Mouse (Mus musculus) MEL (cell line): ENCODE measurements around the gene Gm37240. TPM values are rescaled to one million over a fixed set of nuclear protein-coding genes. Genes with fewer than 3 reads are reported as not detected.

Experiments
- DNase-seq: peaks from one replicate; pipeline ENCODE4 v3.0.0; 2011; ENCODE audit warnings: low read depth, low spot score
- H3K27ac ChIP-seq: 2 replicates; pipeline ENCODE4 v1.5.1; 2012; ENCODE audit warnings: low read depth, mild to moderate bottlenecking, control low read depth, low read length, moderate library complexity; ENCODE audit not compliant: control insufficient read depth
- H3K27me3 ChIP-seq, 2 experiments: fragments of 150-350 bp in 1 of 2; sonication (generic) in 1 of 2; 2 replicates each; pipeline ENCODE4 v1.6.1; 2012; ENCODE audit warnings: low read length in 2 of 2, mild to moderate bottlenecking in 2 of 2, improper control_type of control experiment in 1 of 2, moderate library complexity in 1 of 2; ENCODE audit not compliant: insufficient read depth in 2 of 2, control insufficient read depth in 1 of 2
- H3K36me3 ChIP-seq, 2 experiments: 2 replicates each; pipeline ENCODE4 v1.6.1; 2012 to 2014; ENCODE audit warnings: low read length in 2 of 2, improper control_type of control experiment in 1 of 2, inconsistent platforms in 1 of 2, mild to moderate bottlenecking in 1 of 2; ENCODE audit not compliant: insufficient read depth in 2 of 2, control insufficient read depth in 1 of 2
- H3K4me1 ChIP-seq, 2 experiments: fragments of 150-350 bp in 1 of 2; sonication (generic) in 1 of 2; 2 replicates each; pipeline ENCODE4 v1.6.1; 2012; ENCODE audit warnings: low read length in 2 of 2, improper control_type of control experiment in 1 of 2, mild to moderate bottlenecking in 1 of 2; ENCODE audit not compliant: insufficient read depth in 2 of 2, control insufficient read depth in 1 of 2
- H3K4me3 ChIP-seq, 2 experiments: fragments of 150-350 bp in 1 of 2; sonication (generic) in 1 of 2; 2 replicates each; pipeline ENCODE4 v1.5.1; 2012; ENCODE audit warnings: low read depth in 2 of 2, low read length in 2 of 2, mild to moderate bottlenecking in 2 of 2, moderate library complexity in 2 of 2, control low read depth in 1 of 2, improper control_type of control experiment in 1 of 2; ENCODE audit not compliant: control insufficient read depth in 1 of 2, insufficient read depth in 1 of 2
- H3K79me2 ChIP-seq: 2 replicates; pipeline ENCODE4 v1.6.1; 2012; ENCODE audit warnings: mild to moderate bottlenecking, low read length, moderate library complexity; ENCODE audit not compliant: control insufficient read depth, poor library complexity, insufficient read depth
- H3K9ac ChIP-seq: 2 replicates; pipeline ENCODE4 v1.6.1; 2012; ENCODE audit warnings: low read depth, mild to moderate bottlenecking, control low read depth, low read length, moderate library complexity; ENCODE audit not compliant: control insufficient read depth, poor library complexity, severe bottlenecking
- H3K9me3 ChIP-seq: fragments of 150-350 bp; sonication (generic); replicated peaks from 2 replicates; pipeline ENCODE4 v1.6.1; 2012; ENCODE audit warnings: mild to moderate bottlenecking, low read length, improper control_type of control experiment, moderate library complexity; ENCODE audit not compliant: insufficient read depth
- CTCF ChIP-seq, 3 experiments: IDR thresholded peaks in 2 of 3; conservative IDR thresholded peaks in 1 of 3; 2 replicates each; pipeline ENCODE4 v1.5.1; 2011 to 2012; ENCODE audit warnings: low read length in 3 of 3, low read depth in 2 of 3, mild to moderate bottlenecking in 2 of 3, improper control_type of control experiment in 1 of 3, inconsistent platforms in 1 of 3, mixed read lengths in 1 of 3, moderate library complexity in 1 of 3; ENCODE audit not compliant: control insufficient read depth in 1 of 3, insufficient read depth in 1 of 3, poor library complexity in 1 of 3, severe bottlenecking in 1 of 3
- E2F4 ChIP-seq: IDR thresholded peaks from 2 replicates; pipeline ENCODE4 v1.6.1; 2011; ENCODE audit warnings: low read depth, low read length, improper control_type of control experiment, borderline replicate concordance
- EP300 ChIP-seq, 2 experiments: IDR thresholded peaks; 2 replicates each; pipeline ENCODE4 v1.6.1; 2011; ENCODE audit warnings: improper control_type of control experiment in 2 of 2, low read length in 2 of 2, low read depth in 1 of 2, mild to moderate bottlenecking in 1 of 2
- GABPA ChIP-seq: IDR thresholded peaks from 2 replicates; pipeline ENCODE4 v1.6.1; 2012; ENCODE audit warnings: low read depth, mild to moderate bottlenecking, inconsistent platforms, low read length, improper control_type of control experiment, moderate library complexity
- MYC ChIP-seq: IDR thresholded peaks from 2 replicates; pipeline ENCODE4 v1.6.1; 2011; ENCODE audit warnings: low read depth, mild to moderate bottlenecking, low read length, improper control_type of control experiment, moderate library complexity
- NELFE ChIP-seq: IDR thresholded peaks from 2 replicates; pipeline ENCODE4 v1.6.1; 2011; ENCODE audit warnings: low read depth, low read length, improper control_type of control experiment
- POLR2AphosphoS2 ChIP-seq: IDR thresholded peaks from 2 replicates; pipeline ENCODE4 v1.6.1; 2011; ENCODE audit warnings: low read length, improper control_type of control experiment
- TAL1 ChIP-seq: IDR thresholded peaks from 2 replicates; pipeline ENCODE4 v1.6.1; 2012; ENCODE audit warnings: mild to moderate bottlenecking, inconsistent platforms, low read length, moderate library complexity, mixed read lengths
- USF1 ChIP-seq: IDR thresholded peaks from 2 replicates; pipeline ENCODE4 v1.6.1; 2014; ENCODE audit warnings: low read depth, mild to moderate bottlenecking, inconsistent platforms, low read length, improper control_type of control experiment, moderate library complexity
- ZMIZ1 ChIP-seq: IDR thresholded peaks from 2 replicates; pipeline ENCODE4 v1.6.1; 2012; ENCODE audit warnings: low read depth, mild to moderate bottlenecking, inconsistent platforms, low read length, improper control_type of control experiment, moderate library complexity
- ZNF384 ChIP-seq: IDR thresholded peaks from 2 replicates; pipeline ENCODE4 v1.6.1; 2012; ENCODE audit warnings: low read depth, mild to moderate bottlenecking, inconsistent platforms, low read length, improper control_type of control experiment
- polyA plus RNA-seq, 2 experiments: library from polyadenylated mRNA; stranded (reverse) in 1 of 2; unstranded in 1 of 2; fragments of >175 nt in 1 of 2; fragments of >200 nt in 1 of 2; gene quantifications; 2 replicates each; pipeline versions ENCODE4 v1.2.1 to v1.2.4; 2012; ENCODE audit warnings: low replicate concordance in 2 of 2, low read depth in 1 of 2; ENCODE audit not compliant: insufficient read length in 2 of 2, insufficient read depth in 1 of 2, missing spikeins in 1 of 2
- total RNA-seq: library from RNA; depleted of rRNA; stranded (reverse); fragments of 300-350 nt; gene quantifications from 2 replicates; pipeline ENCODE4 v1.2.3, GENCODE M21; 2012

Gene Gm37240
- total and polyA plus RNA-seq, 3 experiments, result 0.04 TPM; not detected in 2

DNA sequence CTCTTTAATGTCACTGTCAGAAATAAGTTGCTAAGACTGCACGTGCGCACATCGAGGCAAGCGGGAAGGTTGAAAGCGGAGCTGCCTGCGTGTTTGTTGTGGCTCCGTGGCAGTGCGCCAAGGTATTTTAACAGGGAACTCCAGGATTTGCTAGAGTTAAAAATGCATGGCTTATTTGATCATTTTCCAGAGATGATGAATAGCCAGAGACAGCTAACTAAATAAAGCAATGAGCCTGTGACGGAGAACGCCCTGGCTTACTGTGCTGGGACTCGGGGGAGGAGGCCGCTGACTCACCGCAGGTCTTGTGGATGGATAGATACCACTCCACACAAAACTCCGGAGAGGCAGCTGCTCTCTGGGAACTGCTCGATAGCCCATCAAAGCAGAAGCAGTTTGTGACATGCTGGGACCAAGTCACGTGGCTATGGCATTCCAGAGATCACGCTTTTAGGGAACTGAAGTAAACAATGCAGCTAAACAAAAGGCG is 1190.8 kb downstream of the Gm37240 start:
- Histone ChIP-seq H3K79me2 (no peaks in the 10 kb centered on the region), H3K9me3 (no peaks in the 10 kb centered on the region), H3K4me3 (no peak overlapping the region), H3K27me3 (no peaks in the 10 kb centered on the region), H3K4me1 (peaks cover 6 to 12% of the 10 kb centered on the region in 2 experiments; a peak in 3 of 4 replicates), H3K27ac (no peak overlapping the region), H3K9ac (no peak overlapping the region), H3K36me3 (peaks cover 0 to 10% of the 10 kb centered on the region in 2 experiments; a peak in 2 of 4 replicates)
- no peak for DNase-seq
- 0 out of 2 replicates have a peak, but pooled peaks have one; percentile 5 for TF ChIP-seq USF1
- no peak for TF ChIP-seq ZMIZ1

DNA sequence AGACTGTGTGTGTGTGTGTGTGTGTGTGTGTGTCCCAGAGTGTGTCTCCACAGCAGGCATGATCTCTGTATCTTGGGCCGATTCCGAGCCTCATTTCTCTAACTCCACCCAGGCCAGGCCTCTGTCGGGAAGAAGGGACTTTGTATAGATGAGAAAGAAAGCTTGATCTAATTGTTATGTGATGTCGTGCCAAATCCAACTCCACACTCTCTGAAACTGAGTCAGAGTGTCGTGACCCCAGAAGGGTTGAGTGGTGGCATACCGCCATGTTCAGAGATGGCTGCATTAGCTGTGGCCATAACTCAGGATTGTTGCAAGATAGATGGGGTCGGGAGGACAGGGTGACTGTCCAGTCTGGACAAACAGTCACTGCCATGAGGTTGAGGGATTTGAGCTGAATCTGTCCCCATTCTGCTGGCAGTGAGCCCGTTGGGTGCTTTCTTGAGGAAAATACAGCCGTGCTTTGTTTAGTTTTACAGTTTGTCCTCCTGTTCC is 1191.4 kb downstream of the Gm37240 start:
- Histone ChIP-seq H3K36me3 (peaks cover 0 to 10% of the 10 kb centered on the region in 2 experiments; a peak in 2 of 4 replicates), H3K27me3 (no peaks in the 10 kb centered on the region), H3K27ac (no peak overlapping the region), H3K9ac (no peak overlapping the region), H3K9me3 (no peaks in the 10 kb centered on the region), H3K79me2 (no peaks in the 10 kb centered on the region), H3K4me1 (peaks cover 6 to 9% of the 10 kb centered on the region in 2 experiments; a peak in 3 of 4 replicates), H3K4me3 (no peak overlapping the region)
- TF ChIP-seq NELFE, result no peak
- TF ChIP-seq ZNF384, result no peak
- TF ChIP-seq POLR2AphosphoS2, result no peak
- TF ChIP-seq E2F4, result no peak
- TF ChIP-seq TAL1, result no peak
- DNase-seq, result no peak

DNA sequence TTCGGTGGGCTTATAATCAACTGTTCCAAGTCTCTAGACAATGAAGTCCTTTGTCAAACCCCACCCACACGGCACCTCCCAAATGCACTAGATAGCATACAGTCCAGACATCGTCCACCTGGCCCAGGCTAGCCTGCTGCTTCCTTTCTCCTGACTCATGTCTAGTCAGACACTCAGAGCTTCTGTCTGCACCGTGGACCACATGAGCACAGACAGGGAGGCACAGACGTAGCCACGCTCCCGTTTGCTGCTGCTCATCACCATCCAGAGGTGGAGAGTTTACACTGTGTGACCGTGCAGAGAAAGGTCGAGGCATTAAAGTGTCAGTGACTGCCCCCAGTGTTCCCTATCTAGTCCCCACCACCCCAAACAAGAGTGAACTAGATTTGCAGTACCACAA is 1191.9 kb downstream of the Gm37240 start:
- H3K4me1 ChIP-seq, result peaks cover 5 to 6% of the 10 kb centered on the region in 2 experiments; a peak in 3 of 4 replicates
- no peak for DNase-seq
- H3K27me3 ChIP-seq, result no peaks in the 10 kb centered on the region
- H3K9ac ChIP-seq, result no peak overlapping the region
- TF ChIP-seq MYC, result no peak
- TF ChIP-seq USF1, result no peak
- no peak for TF ChIP-seq CTCF (IDR thresholded peaks at IDR 0.05 in 2 of 3, conservative IDR thresholded peaks at IDR 0.05 in 1 of 3; ENCODE audit: control insufficient read depth in 1 of 3, insufficient read depth in 1 of 3, low read depth in 2 of 3, low read length in 3 of 3, poor library complexity in 1 of 3, severe bottlenecking in 1 of 3)
- TF ChIP-seq EP300 (IDR thresholded peaks at IDR 0.05; ENCODE audit: low read depth in 1 of 2, low read length in 2 of 2), result no peak
- no peak for TF ChIP-seq NELFE
- no peak for TF ChIP-seq GABPA
- H3K79me2 ChIP-seq, result no peaks in the 10 kb centered on the region
- H3K9me3 ChIP-seq, result no peaks in the 10 kb centered on the region
- H3K36me3 ChIP-seq, result peaks cover 0 to 8% of the 10 kb centered on the region in 2 experiments; a peak in 2 of 4 replicates
- no peak overlapping the region for H3K27ac ChIP-seq
- H3K4me3 ChIP-seq, result no peak overlapping the region
